In the genomic region with DNA sequence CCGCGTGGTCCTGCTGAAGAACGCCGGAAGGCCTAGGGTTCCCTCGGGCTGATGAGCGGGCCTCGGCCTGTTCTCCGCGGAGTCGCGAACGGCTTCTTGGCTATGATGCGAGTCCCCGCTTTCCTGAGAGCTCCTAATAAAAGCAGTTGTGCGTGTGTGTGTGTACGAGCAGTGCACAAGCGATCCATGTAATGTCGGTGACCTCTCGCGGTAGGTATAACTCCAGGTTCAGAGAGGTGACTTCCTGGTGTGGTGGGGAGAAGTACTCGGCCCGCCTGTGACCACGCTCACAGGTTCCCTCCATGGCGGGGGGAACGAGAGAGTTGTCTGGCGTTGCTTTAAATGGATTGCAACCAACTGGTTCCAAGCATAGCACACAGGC, we compare ENCODE assay signal across 8 mouse cellular contexts. TPM values are rescaled to one million over a fixed set of nuclear protein-coding genes. Genes with fewer than 3 reads are reported as not detected.
DNase-seq lines count a peak whose midpoint lies in the region; ATAC-seq and TF ChIP-seq lines count a peak whose summit lies in the region.

No protein-coding gene starts in this region.

- peak overlapping the region; percentile 93 for H3K4me2 ChIP-seq in heart, embryonic 14.5 days (ENCODE audit: low read length)
- peak overlapping the region; percentile 86 for H3K4me2 ChIP-seq in liver, postnatal 0 days (ENCODE audit: low read depth, low read length)

- H3K27ac ChIP-seq in heart, embryonic 14.5 days (replicated peaks in 1 of 2; ENCODE audit: control insufficient read depth in 1 of 2, insufficient read depth in 1 of 2, low read depth in 2 of 2, low read length in 2 of 2), result peak overlapping the region; percentile 74 to 78
- peak overlapping the region; percentile 81 for H3K27ac ChIP-seq in MEL (ENCODE audit: control insufficient read depth, low read depth, low read length)
- H3K27ac ChIP-seq in liver, postnatal 0 days (ENCODE audit: low read depth), result peak overlapping the region; percentile 88

- no peaks in the 10 kb centered on the region for H3K9me3 ChIP-seq in heart, embryonic 14.5 days (ENCODE audit: control insufficient read depth, low read length)
- no peaks in the 10 kb centered on the region for H3K9me3 ChIP-seq in MEL (replicated peaks; ENCODE audit: insufficient read depth, low read length)
- no peaks in the 10 kb centered on the region for H3K9me3 ChIP-seq in liver, postnatal 0 days (ENCODE audit: low read length)

- no peak for TF ChIP-seq CTCF in MEL (IDR thresholded peaks at IDR 0.05 in 2 of 3, conservative IDR thresholded peaks at IDR 0.05 in 1 of 3; ENCODE audit: control insufficient read depth in 1 of 3, insufficient read depth in 1 of 3, low read depth in 2 of 3, low read length in 3 of 3, poor library complexity in 1 of 3, severe bottlenecking in 1 of 3)
- no peak for TF ChIP-seq CTCF in liver, postnatal 0 days (IDR thresholded peaks at IDR 0.05; ENCODE audit: low read depth)

- TF ChIP-seq POLR2A in MEL (IDR thresholded peaks at IDR 0.05; ENCODE audit: control insufficient read depth in 1 of 2, insufficient read depth in 1 of 2, low read depth in 1 of 2, low read length in 2 of 2, poor library complexity in 1 of 2), result peak; percentile 24 to 76; a peak in 1 of 4 replicates

- no peaks in the 10 kb centered on the region for H3K27me3 ChIP-seq in heart, embryonic 14.5 days (ENCODE audit: control insufficient read depth, insufficient read depth, low read length)
- no peaks in the 10 kb centered on the region for H3K27me3 ChIP-seq in MEL (ENCODE audit: control insufficient read depth in 1 of 2, insufficient read depth in 2 of 2, low read length in 2 of 2)
- H3K27me3 ChIP-seq in liver, postnatal 0 days (ENCODE audit: insufficient read depth, low read length), result no peaks in the 10 kb centered on the region

- H3K4me1 ChIP-seq in heart, embryonic 14.5 days (ENCODE audit: control insufficient read depth in 2 of 2, insufficient read depth in 2 of 2, low read length in 2 of 2), result peaks cover 4 to 18% of the 10 kb centered on the region in 2 experiments; a peak in 3 of 4 replicates
- H3K4me1 ChIP-seq in MEL (ENCODE audit: control insufficient read depth in 1 of 2, insufficient read depth in 2 of 2, low read length in 2 of 2), result peaks cover 12 to 30% of the 10 kb centered on the region in 2 experiments
- H3K4me1 ChIP-seq in liver, postnatal 0 days (ENCODE audit: insufficient read depth), result peaks cover 14% of the 10 kb centered on the region

- peaks cover 55% of the 10 kb centered on the region for H3K79me2 ChIP-seq in MEL (ENCODE audit: control insufficient read depth, insufficient read depth, low read length, poor library complexity)

- peak overlapping the region; percentile 90 for H3K9ac ChIP-seq in heart, embryonic 14.5 days (ENCODE audit: low read length)
- peak overlapping the region; percentile 83 for H3K9ac ChIP-seq in MEL (ENCODE audit: control insufficient read depth, low read depth, low read length, poor library complexity, severe bottlenecking)
- peak overlapping the region; percentile 84 for H3K9ac ChIP-seq in liver, postnatal 0 days (replicated peaks)

- H3K36me3 ChIP-seq in heart, embryonic 14.5 days (ENCODE audit: control insufficient read depth, insufficient read depth, low read length), result peaks cover 29% of the 10 kb centered on the region
- peaks cover 30 to 48% of the 10 kb centered on the region in 2 experiments for H3K36me3 ChIP-seq in MEL (ENCODE audit: control insufficient read depth in 1 of 2, insufficient read depth in 2 of 2, low read length in 2 of 2)
- peaks cover 29% of the 10 kb centered on the region for H3K36me3 ChIP-seq in liver, postnatal 0 days (replicated peaks; ENCODE audit: insufficient read depth, low read length)

- TF ChIP-seq RAD21 in MEL (IDR thresholded peaks at IDR 0.05; ENCODE audit: low read depth, low read length), result no peak

- DNase-seq in heart, postnatal 4 days, result no peak
- DNase-seq in MEL (ENCODE audit: low read depth, low spot score), result peak; percentile 83
- no peak for DNase-seq in liver, postnatal 0 days
- no peak for DNase-seq in retina, postnatal 1 day
- DNase-seq in right cerebral cortex, postnatal 25 days, result no peak
- DNase-seq in adrenal gland, adult 8-10 months, result no peak

- under 1% methylated on average over 26 of the region's 26 CpGs for WGBS in heart, embryonic 14.5 days
- under 1% methylated on average over 26 of the region's 26 CpGs for WGBS in liver, postnatal 0 days (ENCODE audit: insufficient replicate concordance)

- ATAC-seq in heart, embryonic 14.5 days (ENCODE audit: insufficient number of reproducible peaks, insufficient read depth, low FRiP score, low read depth), result peak; percentile 3; the same call in 1 of the 2 replicates
- peak; percentile 13; the same call in 1 of the 2 replicates for ATAC-seq in granulocyte monocyte progenitor cell, adult 5-6 weeks (replicated peaks; ENCODE audit: poor library complexity, severe bottlenecking)
- ATAC-seq in liver, postnatal 0 days, result peak; percentile 24

- peak overlapping the region; percentile 78 to 93 for H3K4me3 ChIP-seq in heart, embryonic 14.5 days (ENCODE audit: control insufficient read depth in 1 of 2, insufficient read depth in 1 of 2, low read depth in 1 of 2, low read length in 2 of 2)
- peak overlapping the region; percentile 76 to 93 for H3K4me3 ChIP-seq in MEL (ENCODE audit: control insufficient read depth in 1 of 2, insufficient read depth in 1 of 2, low read depth in 2 of 2, low read length in 2 of 2)
- H3K4me3 ChIP-seq in liver, postnatal 0 days (ENCODE audit: low read depth, low read length), result peak overlapping the region; percentile 94

- no peak for TF ChIP-seq EP300 in MEL (IDR thresholded peaks at IDR 0.05; ENCODE audit: low read depth in 1 of 2, low read length in 2 of 2)
- no peak for TF ChIP-seq EP300 in liver, postnatal 0 days (IDR thresholded peaks at IDR 0.05; ENCODE audit: low read depth)

TF ChIP-seq in MEL, 35 proteins besides CTCF, POLR2A, EP300 and RAD21:
- TF ChIP-seq ZMIZ1 (IDR thresholded peaks at IDR 0.05; ENCODE audit: low read depth, low read length), result no peak
- no peak for TF ChIP-seq CHD2 (IDR thresholded peaks at IDR 0.05; ENCODE audit: low read length)
- no peak for TF ChIP-seq MAX (IDR thresholded peaks at IDR 0.05; ENCODE audit: low read length)
- TF ChIP-seq POLR2AphosphoS5 (IDR thresholded peaks at IDR 0.05; ENCODE audit: borderline replicate concordance, low read depth, low read length), result no peak
- peak; percentile 45 for TF ChIP-seq SIN3A (IDR thresholded peaks at IDR 0.05; ENCODE audit: low read length)
TF ChIP-seq in MEL: peak in this region for 1.

RNA-seq across cellular contexts. Expression of a gene that starts 0.6 kb away (rescaled TPM):
- polyA plus RNA-seq in heart, embryonic 14.5 days (2014; fragmentation: Nextera tagmentation; extraction: Ambion mirVana), result 177 and 193 TPM in 2 replicates
- 100 to 1,000 TPM; 203 to 206 TPM for total RNA-seq in heart, postnatal 4 days (2021)
- total RNA-seq in MEL (2012; rRNA removed), result 370 and 422 TPM in 2 replicates
- polyA plus RNA-seq in MEL (2012; ENCODE audit: insufficient read depth in 1 of 2, insufficient read length in 2 of 2, low read depth in 1 of 2, low replicate concordance in 2 of 2, missing spikeins in 1 of 2), result 1,000 to 10,000 TPM in 1 of 2 experiments, 100 to 1,000 TPM in 1; 246 to 1,708 TPM
- 715 and 728 TPM in 2 replicates for total RNA-seq in granulocyte monocyte progenitor cell, adult 5-6 weeks (2014; fragmentation: Nextera tagmentation)
- 917 and 958 TPM in 2 replicates for total RNA-seq in granulocyte monocyte progenitor cell, adult 5-6 weeks (2017)
- 169 and 175 TPM in 2 replicates for polyA plus RNA-seq in liver, postnatal 0 days (2015; fragmentation: Nextera tagmentation; extraction: Ambion mirVana)
- 100 to 1,000 TPM; 181 to 250 (median 204) TPM for total RNA-seq in adrenal gland, adult 8-10 months (2022)

RNA-seq across cellular contexts. Expression of a gene that starts 57.2 kb away (rescaled TPM):
- 2.4 and 3.5 TPM in 2 replicates for polyA plus RNA-seq in heart, embryonic 14.5 days (2014; fragmentation: Nextera tagmentation; extraction: Ambion mirVana)
- total RNA-seq in heart, postnatal 4 days (2021), result 1 to 10 TPM in 1 of 2 experiments, under 1 TPM in 1; 0.98 to 1.1 TPM
- not detected in 2 replicates for total RNA-seq in MEL (2012; rRNA removed)
- polyA plus RNA-seq in MEL (2012; ENCODE audit: insufficient read depth in 1 of 2, insufficient read length in 2 of 2, low read depth in 1 of 2, low replicate concordance in 2 of 2, missing spikeins in 1 of 2), result under 1 TPM in 1 of 2 experiments, not detected in 1; 0.40 TPM
- 1.0 and 3.9 TPM in 2 replicates for total RNA-seq in granulocyte monocyte progenitor cell, adult 5-6 weeks (2014; fragmentation: Nextera tagmentation)
- 0.30 and 0.98 TPM in 2 replicates for total RNA-seq in granulocyte monocyte progenitor cell, adult 5-6 weeks (2017)
- polyA plus RNA-seq in liver, postnatal 0 days (2015; fragmentation: Nextera tagmentation; extraction: Ambion mirVana), result 0.46 and 1.0 TPM in 2 replicates
- total RNA-seq in adrenal gland, adult 8-10 months (2022), result under 1 TPM; 0.20 to 0.68 (median 0.46) TPM
